Mouse (Mus musculus): ENCODE measurements around the gene Otop3.

GRCm38 (mm10) chr11:115323354-115323753 is 11.2 kb upstream of the Otop3 start:
- no peak for TF ChIP-seq CTCF (IDR thresholded peaks at IDR 0.05; ENCODE audit: low read depth)
- no peak for TF ChIP-seq EP300 (IDR thresholded peaks at IDR 0.05; ENCODE audit: low read depth)
